Mouse (Mus musculus): ENCODE measurements at regions not wholly inside any gene's neighbourhood (a gene's known extent, or its start where the extent isn't known, plus 50 kb on each side); places are given as distances from the start of the nearest gene placed in this dataset.

DNA sequence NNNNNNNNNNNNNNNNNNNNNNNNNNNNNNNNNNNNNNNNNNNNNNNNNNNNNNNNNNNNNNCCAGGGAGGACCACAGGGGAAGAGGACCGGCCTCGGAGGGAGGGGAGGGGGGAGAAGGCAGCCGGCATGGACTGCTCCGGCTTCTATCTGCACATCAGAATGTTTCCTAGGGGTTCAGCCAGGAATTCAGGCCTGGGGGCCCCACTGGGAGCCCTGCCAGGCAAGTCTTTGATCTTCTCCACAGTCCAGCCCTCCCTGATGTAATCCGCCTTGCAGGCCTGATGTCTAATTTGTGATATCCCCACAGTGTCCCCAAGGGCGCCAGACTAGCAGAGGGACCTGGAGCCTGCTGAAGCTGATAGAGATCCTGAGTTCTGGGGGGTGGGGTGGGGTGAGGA, 57.1 kb upstream of the Tbx3 start:
- Histone ChIP-seq H3K27ac (no peak overlapping the region), H3K4me3 (no peak overlapping the region)
- no peak for TF ChIP-seq CTCF (conservative IDR thresholded peaks at IDR 0.05)
- no peak for DNase-seq (ENCODE audit: low spot score in 2 of 2)

DNA sequence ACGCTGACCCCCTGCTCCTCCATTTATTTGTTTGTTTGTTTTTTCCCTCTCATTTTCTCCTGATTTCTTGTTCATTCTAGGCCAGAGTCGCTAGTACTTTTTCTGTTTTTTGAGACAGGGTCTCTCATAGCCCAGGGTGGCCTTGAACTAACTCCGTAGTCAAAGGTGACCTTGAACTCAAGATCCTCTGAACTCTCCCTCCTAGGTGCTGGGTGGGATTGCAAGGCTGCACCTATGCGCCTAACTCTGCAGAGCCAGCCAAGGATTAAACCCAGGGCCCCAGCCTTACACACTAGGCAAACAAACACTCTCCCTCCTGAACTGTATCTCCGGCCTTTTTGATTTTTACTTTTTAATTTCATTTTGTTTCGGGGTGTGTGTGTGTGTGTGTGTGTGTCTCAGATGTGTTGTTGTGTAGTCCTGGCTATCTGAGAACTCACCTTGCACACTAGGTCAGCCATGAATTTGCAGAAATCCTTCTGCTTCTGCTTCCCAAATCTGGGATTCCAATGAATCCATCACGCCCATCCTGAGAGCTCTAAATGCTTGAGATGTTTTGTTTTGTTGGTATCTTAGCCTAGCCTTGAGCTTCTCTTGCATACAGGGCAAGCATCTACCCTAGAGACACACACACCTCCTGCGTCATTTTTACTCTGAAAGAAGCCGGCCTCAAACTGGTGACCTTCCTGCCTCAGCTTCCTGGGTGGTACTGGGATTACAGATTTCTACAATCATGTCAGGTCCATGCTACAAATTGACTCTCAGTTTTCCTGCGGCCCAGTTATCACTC, 56.3 kb upstream of the Tbx3 start:
- Histone ChIP-seq H3K4me3 (no peak overlapping the region), H3K27ac (no peak overlapping the region)
- TF ChIP-seq CTCF (conservative IDR thresholded peaks at IDR 0.05), result no peak
- DNase-seq (ENCODE audit: low spot score in 2 of 2), result no peak

GRCm38 (mm10) chr5:119615681-119616080, 54.8 kb upstream of the Tbx3 start:
- Histone ChIP-seq H3K27ac (no peak overlapping the region), H3K4me3 (no peak overlapping the region)
- no peak for DNase-seq (ENCODE audit: low spot score in 2 of 2)
- no peak for TF ChIP-seq CTCF (conservative IDR thresholded peaks at IDR 0.05)

DNA sequence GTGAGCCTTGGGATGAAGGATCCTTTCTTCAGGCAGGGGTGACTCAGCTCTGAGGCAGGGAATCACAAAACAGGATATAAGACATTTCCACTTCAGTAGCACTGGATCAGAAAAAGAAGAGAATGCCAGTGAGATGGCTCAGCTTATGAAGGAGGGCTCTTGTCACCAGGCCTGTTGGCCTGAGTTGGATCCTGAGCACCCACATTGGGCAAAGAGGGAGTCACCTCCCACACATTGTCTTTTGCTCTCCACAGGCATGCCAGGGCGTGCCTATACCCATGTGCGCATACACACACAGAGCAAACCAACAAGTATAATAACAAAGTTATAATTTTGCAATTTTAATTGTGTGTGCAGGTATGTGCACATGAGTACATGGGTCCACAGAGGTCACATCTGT, 52.6 kb upstream of the Tbx3 start:
- H3K4me3 ChIP-seq, result no peak overlapping the region
- TF ChIP-seq CTCF (conservative IDR thresholded peaks at IDR 0.05), result no peak
- H3K27ac ChIP-seq, result no peak overlapping the region
- DNase-seq (ENCODE audit: low spot score in 2 of 2), result no peak

- no peak overlapping the region for H3K27ac ChIP-seq
- no peak for TF ChIP-seq CTCF (conservative IDR thresholded peaks at IDR 0.05)
- no peak for DNase-seq (ENCODE audit: low spot score in 2 of 2)
- no peak overlapping the region for H3K4me3 ChIP-seq
These were observed 50.6 kb upstream of the Tbx3 start for GRCm38 (mm10) chr5:119619906-119620305.

Data from layer of hippocampus, adult 2 months (tissue).